Mouse (Mus musculus) midbrain, embryonic 11.5 days (tissue): ENCODE measurements around the gene Mpig6b. TPM values are rescaled to one million over a fixed set of nuclear protein-coding genes. Genes with fewer than 3 reads are reported as not detected.

Experiments
- ATAC-seq: fragments of 200-750 bp; cut with Nextera tagmentation; 2 replicates; pipeline ENCODE4 v1.8.0; 2017; ENCODE audit warnings: moderate TSS enrichment, moderate library complexity; ENCODE audit not compliant: low FRiP score
- DNase-seq: peaks from one replicate; pipeline ENCODE4 v3.0.0; 2015; ENCODE audit warnings: low spot score; ENCODE audit errors: missing footprints
- H3K27ac ChIP-seq: fragments of 300-500 bp; sonication (generic); 2 replicates; pipeline ENCODE4 v1.5.1; 2014; ENCODE audit warnings: low read depth, low read length
- H3K27me3 ChIP-seq: fragments of 300-500 bp; sonication (generic); 2 replicates; pipeline ENCODE4 v1.6.1; 2014; ENCODE audit warnings: mild to moderate bottlenecking, low read length, moderate library complexity, mixed read lengths; ENCODE audit not compliant: control insufficient read depth, insufficient read depth
- H3K36me3 ChIP-seq: fragments of 300-500 bp; sonication (generic); 2 replicates; pipeline ENCODE4 v1.6.1; 2014; ENCODE audit warnings: mild to moderate bottlenecking, low read length, moderate library complexity, mixed read lengths; ENCODE audit not compliant: control insufficient read depth, insufficient read depth
- H3K4me1 ChIP-seq: fragments of 300-500 bp; sonication (generic); 2 replicates; pipeline ENCODE4 v1.6.1; 2014; ENCODE audit warnings: low read length; ENCODE audit not compliant: control insufficient read depth, insufficient read depth
- H3K4me2 ChIP-seq: fragments of 300-500 bp; sonication (generic); 2 replicates; pipeline ENCODE4 v1.6.1; 2014; ENCODE audit warnings: mild to moderate bottlenecking, moderate library complexity
- H3K4me3 ChIP-seq: fragments of 300-500 bp; sonication (generic); 2 replicates; pipeline ENCODE4 v1.5.1; 2014; ENCODE audit warnings: low read depth, low read length
- H3K9ac ChIP-seq: fragments of 300-500 bp; sonication (generic); 2 replicates; pipeline ENCODE4 v1.6.1; 2014; ENCODE audit warnings: low read length
- H3K9me3 ChIP-seq: fragments of 300-500 bp; sonication (generic); 2 replicates; pipeline ENCODE4 v1.6.1; 2016; ENCODE audit warnings: low read length; ENCODE audit not compliant: control insufficient read depth
- WGBS: fragments of 180-500 bp; shearing (Covaris S2); extraction: QIAGEN DNeasy Blood & Tissue Kit; methylation state at CpG from one replicate; pipeline ENCODE4 v1.1.7; 2014; 5-methylcytosine and 5-hydroxymethylcytosine counted together
- polyA plus RNA-seq: library from polyadenylated mRNA; unstranded; fragments of >200 nt; fragmentation: Nextera tagmentation; extraction: Ambion mirVana; gene quantifications from 2 replicates; pipeline ENCODE4 v1.2.1, GENCODE M21; 2014

Mpig6b gene
- polyA plus RNA-seq, 1 experiment from 2014 or later: 0.89 TPM

- H3K27ac ChIP-seq: no peak overlapping the region
- H3K4me1 ChIP-seq: peaks cover 5% of the 10 kb centered on the region
- peak overlapping the region; percentile 92; the same call in 1 of the 2 replicates for H3K9ac ChIP-seq
- H3K36me3 ChIP-seq: peaks cover 2% of the 10 kb centered on the region; the same call in 1 of the 2 replicates
- H3K27me3 ChIP-seq: no peaks in the 10 kb centered on the region
- WGBS: 82% methylated on average over 8 of the region's 8 CpGs
- ATAC-seq: no peak
- H3K4me3 ChIP-seq: peak overlapping the region; percentile 60
- no peaks in the 10 kb centered on the region for H3K9me3 ChIP-seq
- DNase-seq: no peak
- peak overlapping the region; percentile 47 for H3K4me2 ChIP-seq
These were observed 24.4 kb upstream of the Mpig6b start for GRCm38 (mm10) chr17:35090166-35090932.

GRCm38 (mm10) chr17:35088825-35089644 lies 23.1 kb upstream of the Mpig6b start, which contains the start of gene Abhd16a:
TSS of gene Abhd16a (plus strand) at chr17:35089263.
- ATAC-seq: peak; percentile 98
- Histone ChIP-seq H3K36me3 (peaks cover 2% of the 10 kb centered on the region; the same call in 1 of the 2 replicates), H3K4me3 (peak within 1 kb of the TSS; percentile 60), H3K9ac (peak within 1 kb of the TSS; percentile 92), H3K27ac (peak within 1 kb of the TSS; percentile 94), H3K4me2 (peak within 1 kb of the TSS; percentile 47), H3K9me3 (no peaks in the 10 kb centered on the region), H3K4me1 (peaks cover 5% of the 10 kb centered on the region), H3K27me3 (no peaks in the 10 kb centered on the region)
- DNase-seq: peak; percentile 99
- 4% methylated on average over 65 of the region's 67 CpGs for WGBS

GRCm38 (mm10) chr17:35088151-35088550 lies 22.2 kb upstream of the Mpig6b start:
- Histone ChIP-seq H3K9ac (no peak overlapping the region), H3K27me3 (no peaks in the 10 kb centered on the region), H3K36me3 (no peaks in the 10 kb centered on the region), H3K4me1 (peaks cover 5% of the 10 kb centered on the region), H3K4me2 (no peak overlapping the region), H3K9me3 (no peaks in the 10 kb centered on the region), H3K4me3 (no peak overlapping the region), H3K27ac (no peak overlapping the region)
- DNase-seq: no peak
- 57% methylated on average over 2 of the region's 2 CpGs for WGBS
- ATAC-seq: no peak

GRCm38 (mm10) chr17:35085208-35085865 lies 19.4 kb upstream of the Mpig6b start, which contains the start of gene Ly6g6f:
TSS of gene Ly6g6f (minus strand) at chr17:35085610.
- Histone ChIP-seq H3K27me3 (no peaks in the 10 kb centered on the region), H3K9ac (no peak within 1 kb of the TSS), H3K4me2 (no peak within 1 kb of the TSS), H3K36me3 (no peaks in the 10 kb centered on the region), H3K4me1 (peaks cover 5% of the 10 kb centered on the region), H3K27ac (no peak within 1 kb of the TSS), H3K9me3 (no peaks in the 10 kb centered on the region), H3K4me3 (no peak within 1 kb of the TSS)
- no peak for DNase-seq
- ATAC-seq: no peak
- WGBS: 81% methylated on average over 7 of the region's 7 CpGs

GRCm38 (mm10) chr17:35083929-35084497 lies 18.0 kb upstream of the Mpig6b start:
- Histone ChIP-seq H3K27ac (no peak overlapping the region), H3K9ac (no peak overlapping the region), H3K36me3 (no peaks in the 10 kb centered on the region), H3K9me3 (no peaks in the 10 kb centered on the region), H3K27me3 (no peaks in the 10 kb centered on the region), H3K4me3 (no peak overlapping the region), H3K4me1 (no peaks in the 10 kb centered on the region), H3K4me2 (no peak overlapping the region)
- ATAC-seq (no peak), DNase-seq (no peak)
- WGBS: 83% methylated on average over 3 of the region's 3 CpGs

- 88% methylated on average over 16 of the region's 16 CpGs for WGBS
- Histone ChIP-seq H3K4me1 (no peaks in the 10 kb centered on the region), H3K27me3 (no peaks in the 10 kb centered on the region), H3K4me3 (no peak overlapping the region), H3K36me3 (no peaks in the 10 kb centered on the region), H3K9ac (no peak overlapping the region), H3K9me3 (no peaks in the 10 kb centered on the region), H3K4me2 (no peak overlapping the region), H3K27ac (no peak overlapping the region)
- DNase-seq: no peak
- ATAC-seq: no peak
These were observed 17.0 kb upstream of the Mpig6b start for GRCm38 (mm10) chr17:35082841-35083576.

GRCm38 (mm10) chr17:35080710-35081109 lies 14.7 kb upstream of the Mpig6b start:
- ATAC-seq (no peak), DNase-seq (no peak)
- Histone ChIP-seq H3K4me2 (no peak overlapping the region), H3K27ac (no peak overlapping the region), H3K27me3 (no peaks in the 10 kb centered on the region), H3K4me1 (peaks cover 11% of the 10 kb centered on the region; the same call in 1 of the 2 replicates), H3K9me3 (no peaks in the 10 kb centered on the region), H3K9ac (no peak overlapping the region), H3K36me3 (no peaks in the 10 kb centered on the region), H3K4me3 (no peak overlapping the region)
- 74% methylated on average over 4 of the region's 4 CpGs for WGBS

GRCm38 (mm10) chr17:35080248-35080647 lies 14.3 kb upstream of the Mpig6b start:
- Histone ChIP-seq H3K4me3 (no peak overlapping the region), H3K4me2 (no peak overlapping the region), H3K36me3 (no peaks in the 10 kb centered on the region), H3K27me3 (no peaks in the 10 kb centered on the region), H3K4me1 (peaks cover 11% of the 10 kb centered on the region; the same call in 1 of the 2 replicates), H3K9ac (no peak overlapping the region), H3K9me3 (no peaks in the 10 kb centered on the region; the same call in 1 of the 2 replicates), H3K27ac (no peak overlapping the region)
- no peak for ATAC-seq
- no peak for DNase-seq
- 64% methylated on average over 6 of the region's 6 CpGs for WGBS
